Mouse (Mus musculus) yolk sac, embryonic 10.5 days (tissue): ENCODE measurements around the gene Ap3b1.

Source experiments
- DNase-seq: peaks from one replicate; pipeline ENCODE4 v3.0.0-alpha.2; 2017; ENCODE audit warnings: low spot score

Gene Ap3b1

DNA sequence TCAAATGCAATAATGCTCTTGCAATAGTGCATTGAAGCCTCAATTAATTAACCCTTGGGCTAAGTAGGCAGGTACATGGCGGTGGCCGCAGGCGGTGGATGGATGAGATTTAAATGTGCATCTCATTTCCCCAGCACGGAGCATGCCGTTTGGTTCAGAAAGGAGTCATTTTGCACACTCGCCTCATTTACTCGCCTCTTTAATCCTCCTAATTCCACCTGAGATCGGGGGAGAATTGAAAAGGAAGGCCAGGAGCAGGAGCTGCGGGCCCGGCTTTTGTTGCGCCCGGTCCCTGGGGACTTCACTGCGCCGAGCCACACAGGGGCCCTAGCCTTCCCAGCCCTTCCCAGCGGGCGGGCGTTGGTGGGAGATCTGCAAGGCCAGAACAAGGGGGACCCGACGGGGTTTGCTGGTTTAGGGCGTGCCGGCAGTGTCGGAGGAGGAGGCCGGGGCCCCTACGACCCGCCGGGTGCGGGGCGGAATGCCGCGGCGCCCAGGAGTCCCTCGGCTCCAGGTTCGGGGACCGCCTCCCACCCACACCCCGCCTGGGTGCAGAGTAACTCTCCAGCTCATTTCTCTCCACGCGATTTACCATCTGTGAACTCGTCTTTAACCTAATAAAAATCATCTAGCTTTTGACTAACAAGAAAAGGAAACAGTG is 237.1 kb downstream of the Ap3b1 start:
- peak; percentile 3 for DNase-seq

DNA sequence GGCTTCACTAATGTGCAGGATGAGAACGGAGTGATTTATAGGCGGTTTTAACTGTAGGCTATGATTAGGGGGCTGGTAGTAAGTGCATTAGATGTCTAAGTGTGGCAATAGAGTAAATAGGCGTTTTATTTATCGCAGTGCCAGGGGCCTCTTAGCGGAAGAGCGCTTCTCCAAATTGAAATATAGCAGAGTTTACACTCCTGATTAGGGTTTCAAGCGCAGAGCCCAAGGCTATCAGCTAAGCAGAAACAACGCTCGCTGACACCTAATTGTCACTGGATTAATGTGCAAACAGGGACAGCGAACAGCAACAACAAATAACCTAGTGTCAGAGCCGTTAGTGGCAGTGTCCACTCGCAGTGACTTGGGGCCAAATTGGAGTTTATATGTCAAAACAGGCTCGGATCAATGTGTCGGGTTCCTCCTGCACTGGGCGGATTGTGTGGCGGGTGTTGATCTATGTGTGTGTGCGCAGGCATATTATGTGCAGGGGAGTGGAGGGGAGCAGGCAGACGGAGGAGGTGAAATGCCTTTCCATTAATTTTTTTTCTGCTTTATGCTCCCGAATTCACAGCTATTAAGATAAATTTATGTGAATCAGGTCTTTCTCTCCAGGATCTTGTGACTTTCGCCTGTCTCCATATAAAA is 237.8 kb downstream of the Ap3b1 start:
- no peak for DNase-seq

DNA sequence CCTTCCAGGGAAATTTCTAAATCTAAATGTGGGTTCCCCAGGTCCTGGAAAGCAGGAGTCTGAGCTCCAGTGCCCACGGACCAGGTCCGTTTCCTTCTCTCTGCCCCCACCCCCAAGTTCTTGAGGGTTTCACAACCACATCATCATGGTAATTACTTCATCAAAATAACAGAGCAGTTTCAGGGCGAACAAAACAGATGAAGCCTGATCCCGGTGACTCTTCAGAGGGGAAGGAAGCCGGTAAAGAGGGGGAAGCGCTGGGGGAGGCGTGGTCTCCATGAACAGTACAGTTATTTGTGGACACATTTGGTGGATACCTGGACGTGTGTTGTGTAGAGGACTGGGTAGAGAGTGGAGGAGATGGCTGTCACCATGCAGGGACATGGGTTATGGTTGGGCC is 241.0 kb downstream of the Ap3b1 start:
- no peak for DNase-seq

DNA sequence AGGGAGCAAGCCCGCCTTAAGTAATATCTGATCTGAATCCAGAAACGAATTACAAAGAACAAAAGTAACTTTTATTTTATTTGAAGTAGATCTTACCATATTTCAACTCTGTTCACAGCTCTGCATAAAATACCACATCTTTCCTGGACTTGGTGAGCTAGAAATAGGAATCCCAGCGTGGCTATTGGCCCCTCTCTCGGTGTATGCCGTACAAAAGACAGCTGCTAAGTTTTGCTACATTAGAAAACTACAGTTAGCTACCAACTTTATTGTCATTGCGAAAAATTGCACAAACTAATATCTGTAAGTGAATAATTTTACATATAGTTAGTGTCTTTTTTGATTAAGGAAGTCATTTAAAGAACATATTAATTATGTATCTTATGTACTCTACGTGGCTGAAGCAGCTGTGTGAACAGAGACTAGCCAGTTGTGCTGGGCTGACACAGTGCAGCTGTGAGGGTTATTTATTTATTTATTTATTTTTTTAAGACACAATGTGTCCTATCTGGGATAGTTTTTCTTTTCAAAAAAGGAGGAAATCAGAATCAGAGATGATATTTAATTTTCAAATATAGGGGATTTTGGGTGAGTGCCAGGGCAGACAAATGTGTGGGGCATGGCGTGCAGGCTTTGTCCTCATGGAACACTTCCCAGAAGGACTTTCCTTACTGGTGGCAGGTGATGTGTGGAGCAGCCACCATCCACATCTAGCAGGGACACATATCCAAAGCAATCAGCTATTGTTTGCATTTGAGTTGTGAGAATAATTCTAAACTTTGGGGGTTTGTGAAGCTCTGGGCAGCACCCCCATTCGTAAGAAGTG is 248.5 kb downstream of the Ap3b1 start:
- no peak for DNase-seq

DNA sequence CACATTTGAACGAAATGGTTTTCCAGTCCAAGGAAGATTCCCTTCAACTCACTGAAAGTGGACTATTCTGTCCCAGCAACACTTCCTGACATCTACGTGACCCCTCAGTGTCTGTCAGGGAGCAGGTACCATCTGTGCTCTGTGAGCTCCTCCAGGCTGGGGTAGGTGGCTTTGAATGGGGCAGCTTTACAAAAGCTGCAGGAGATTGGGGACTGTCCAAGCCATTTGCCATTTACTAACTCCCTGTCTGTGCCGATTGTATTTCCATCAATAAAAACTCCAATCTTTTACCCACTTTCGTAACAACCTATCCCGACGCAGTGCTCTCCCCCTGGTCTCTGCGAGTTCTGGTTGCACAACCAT is 249.1 kb downstream of the Ap3b1 start:
- DNase-seq: no peak

DNA sequence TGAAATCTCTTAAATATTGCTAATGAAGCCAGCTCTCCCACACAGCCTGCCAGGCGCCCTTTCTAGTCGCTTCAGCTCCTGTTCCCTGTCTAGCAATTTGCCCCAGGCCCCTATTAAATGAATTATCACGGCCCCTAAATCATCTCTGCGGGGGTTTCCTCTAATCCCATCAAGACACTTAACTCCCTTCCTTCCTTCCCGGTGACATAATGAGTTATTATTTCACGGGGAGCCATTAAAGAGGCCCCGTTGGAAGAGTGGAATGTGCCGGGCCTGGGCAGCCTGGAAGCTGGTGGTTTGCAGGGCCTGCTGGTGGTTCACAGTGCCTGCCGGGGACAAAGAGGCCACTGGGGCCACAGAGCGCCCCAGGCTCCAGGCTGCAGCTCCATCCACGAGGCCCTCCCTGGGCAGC is 249.7 kb downstream of the Ap3b1 start:
- DNase-seq: peak; percentile 33

DNA sequence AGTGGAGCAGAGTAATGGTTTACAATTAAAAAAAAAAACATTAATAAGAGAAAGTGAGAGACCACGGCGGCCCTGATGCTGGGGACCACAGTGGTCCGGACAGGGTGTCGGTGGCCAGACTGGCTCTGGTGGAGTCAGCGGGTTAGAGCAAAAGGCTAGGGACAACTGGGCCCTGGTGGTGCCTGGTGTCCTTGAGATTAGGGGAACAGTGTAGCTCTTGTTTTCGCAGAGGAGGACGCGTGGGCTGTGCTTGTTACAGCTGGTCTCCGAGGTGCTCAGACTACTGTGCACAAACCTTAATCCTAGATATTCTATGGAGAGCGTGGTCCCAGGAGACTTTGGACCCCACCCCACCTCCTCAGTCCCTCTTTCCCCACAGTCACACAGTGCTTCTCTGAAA is 250.2 kb downstream of the Ap3b1 start:
- DNase-seq: no peak
